Mouse (Mus musculus): ENCODE data around the gene Fer.

Fer gene

DNA sequence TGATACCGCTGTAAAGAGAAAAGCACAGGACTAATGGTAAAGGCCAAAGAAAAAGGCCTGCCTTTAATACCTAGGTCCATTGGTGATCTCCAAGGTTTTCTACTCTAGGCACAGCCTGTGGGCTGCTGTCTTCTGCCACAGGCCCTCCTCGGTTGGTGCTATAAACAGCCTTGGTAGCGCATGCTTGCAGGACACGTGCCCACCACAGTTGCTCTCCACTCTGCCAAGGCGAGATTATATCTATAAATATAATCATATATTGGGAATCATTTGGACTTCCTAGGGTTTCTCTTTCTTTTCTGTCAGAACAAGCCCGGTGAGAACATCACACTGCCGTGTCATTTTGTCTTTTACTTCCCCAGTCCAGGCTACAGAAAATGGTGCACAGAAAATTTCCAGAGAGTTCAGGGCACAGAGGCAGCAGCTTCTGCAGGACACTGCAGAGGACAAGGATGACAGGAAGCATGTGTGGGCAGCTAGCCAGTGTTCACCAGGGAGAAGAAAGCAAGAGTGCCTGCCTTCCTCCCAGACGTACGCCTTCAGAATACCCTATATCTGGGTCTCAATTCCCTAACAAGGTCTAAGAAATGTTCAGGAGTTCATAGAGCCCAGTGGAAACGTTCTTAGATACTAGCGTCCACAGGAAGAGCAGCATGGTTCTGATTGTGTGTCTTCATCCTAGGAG is 276.5 kb downstream of the Fer start:
- DNase-seq (ENCODE audit: extremely low spot score, low spot score) = no peak

DNA sequence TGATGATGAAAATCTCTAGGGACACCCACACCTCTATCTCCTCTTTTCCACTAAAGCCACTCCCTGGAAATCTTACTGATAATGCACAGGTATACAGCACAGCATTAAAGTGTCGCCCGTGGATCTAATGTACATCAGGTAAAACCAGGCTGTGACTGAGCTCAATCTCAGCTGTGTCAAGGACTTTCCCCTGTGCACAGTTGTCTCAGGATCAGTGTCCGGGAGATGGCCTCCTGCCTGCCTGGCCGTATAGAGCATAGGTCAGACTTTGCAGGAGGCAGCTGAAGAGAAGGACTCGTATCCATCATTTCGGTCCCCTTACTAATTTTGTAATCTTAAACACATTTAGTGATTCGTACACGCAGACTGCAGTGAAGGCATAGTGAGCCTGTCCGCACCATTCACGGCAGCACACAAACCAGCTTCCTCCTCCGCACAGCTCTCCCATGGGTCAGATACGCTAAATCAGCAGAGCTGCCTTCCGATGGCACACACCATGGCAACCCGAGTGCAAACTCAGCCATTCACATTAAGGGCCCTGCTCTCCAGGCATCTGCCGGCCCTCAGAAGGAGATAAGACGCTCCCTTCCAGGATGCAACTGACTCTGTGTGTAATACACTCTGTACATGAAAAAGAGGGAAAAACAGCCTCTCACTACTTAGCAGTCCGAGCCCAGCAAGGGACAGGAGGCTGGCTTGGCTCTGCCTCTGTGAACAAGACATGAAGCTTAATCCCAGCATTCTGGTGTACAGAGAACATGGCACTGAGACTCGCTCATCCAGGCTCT is 277.4 kb downstream of the Fer start:
- DNase-seq (ENCODE audit: extremely low spot score, low spot score) = no peak

DNA sequence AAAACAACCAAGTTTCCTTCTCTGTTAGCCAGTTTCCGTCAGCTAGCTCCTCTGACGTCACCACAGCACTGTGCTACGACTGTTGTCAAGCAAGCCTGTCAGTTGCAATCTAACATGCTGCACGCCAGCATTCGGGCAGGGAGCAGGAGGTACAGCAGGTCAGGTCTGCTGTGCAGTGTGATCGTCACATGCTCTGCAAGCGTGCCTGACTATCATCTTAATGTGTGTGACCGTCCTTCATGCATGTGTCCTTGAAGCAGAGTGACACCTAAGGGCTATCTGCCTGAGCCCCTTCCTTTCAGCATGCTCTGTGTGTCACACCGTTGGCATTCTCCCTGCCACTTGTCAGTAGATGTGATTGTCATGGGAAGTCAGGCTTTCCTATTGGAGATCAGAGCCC is 279.0 kb downstream of the Fer start:
- no peak for DNase-seq (ENCODE audit: extremely low spot score, low spot score)

DNA sequence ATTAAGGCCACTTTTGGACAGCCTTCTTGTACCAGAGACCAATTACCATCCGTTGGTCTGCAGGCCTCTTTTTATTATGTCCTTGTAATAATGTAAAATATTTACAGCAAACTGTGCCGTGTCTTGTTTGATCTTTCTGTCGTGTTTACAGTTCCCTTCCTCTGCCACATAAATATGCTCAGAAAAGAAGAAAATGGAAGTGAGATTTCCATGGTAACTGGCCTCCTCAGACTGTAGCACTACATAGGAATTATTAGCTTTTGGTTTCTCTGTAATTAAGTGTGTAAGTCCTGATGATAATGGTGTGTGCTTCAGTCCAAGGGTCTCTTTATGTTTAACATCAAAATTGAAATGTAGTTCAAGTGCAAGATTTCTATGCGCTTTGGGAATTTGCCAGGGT is 283.5 kb downstream of the Fer start:
- DNase-seq (ENCODE audit: extremely low spot score, low spot score) = no peak

DNA sequence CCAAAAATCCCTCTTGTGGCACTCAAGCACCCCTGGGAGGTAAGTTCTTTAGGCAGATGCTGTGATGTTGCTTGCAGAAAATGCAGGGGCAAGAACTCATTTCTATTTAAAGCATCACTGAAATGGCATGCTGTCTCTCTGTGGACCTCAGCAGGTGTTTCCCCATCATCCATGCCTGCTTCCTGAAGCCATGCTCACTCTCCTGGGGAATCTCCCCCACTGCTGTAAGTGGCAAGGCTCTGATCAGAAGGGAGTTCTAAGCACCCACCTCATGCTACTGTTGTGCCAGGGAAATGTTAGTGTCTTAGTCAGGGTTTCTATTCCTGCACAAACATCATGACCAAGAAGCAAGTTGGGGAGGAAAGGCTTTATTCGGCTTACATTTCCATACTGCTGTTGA is 287.9 kb downstream of the Fer start:
- no peak for DNase-seq (ENCODE audit: extremely low spot score, low spot score)

DNA sequence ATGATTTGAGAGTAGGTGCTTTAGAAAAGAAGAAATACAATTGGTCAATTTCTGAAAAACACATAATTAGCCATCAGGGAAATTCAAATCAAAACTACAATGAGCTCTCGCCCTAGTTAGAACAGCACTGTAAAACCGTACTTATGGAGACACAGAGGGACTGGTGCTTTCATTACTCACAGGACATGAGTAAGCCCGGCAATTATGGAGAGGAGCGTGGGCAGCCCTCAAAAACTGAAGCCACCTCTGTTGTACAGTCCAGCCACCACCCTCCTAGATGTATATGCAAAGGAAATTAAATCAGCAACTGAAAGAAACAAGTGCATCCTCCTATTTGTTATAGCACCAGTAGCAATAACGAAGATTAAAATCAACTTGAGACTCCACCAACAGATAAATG is 304.9 kb downstream of the Fer start:
- no peak for DNase-seq (ENCODE audit: extremely low spot score, low spot score)

DNA sequence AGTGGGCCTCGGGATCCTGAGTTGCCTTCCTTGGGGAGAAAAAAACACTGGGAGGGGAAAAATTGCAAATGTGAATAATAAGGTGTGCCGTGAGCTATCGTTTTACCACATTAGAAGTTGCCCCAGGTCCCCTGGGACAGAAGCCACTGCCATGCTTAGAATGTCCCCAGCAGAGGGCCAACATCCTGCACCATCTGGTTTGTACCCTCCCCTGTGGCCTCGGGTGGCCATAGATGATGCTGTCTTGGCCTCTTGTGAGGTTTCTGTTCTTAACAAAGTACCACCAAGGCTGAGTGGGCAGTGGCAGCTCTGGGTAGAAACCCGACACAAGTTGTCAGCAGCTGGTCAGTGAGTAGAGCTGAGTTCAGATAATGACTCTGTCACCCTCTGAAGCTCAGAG is 307.2 kb downstream of the Fer start:
- DNase-seq (ENCODE audit: extremely low spot score, low spot score) = no peak

DNA sequence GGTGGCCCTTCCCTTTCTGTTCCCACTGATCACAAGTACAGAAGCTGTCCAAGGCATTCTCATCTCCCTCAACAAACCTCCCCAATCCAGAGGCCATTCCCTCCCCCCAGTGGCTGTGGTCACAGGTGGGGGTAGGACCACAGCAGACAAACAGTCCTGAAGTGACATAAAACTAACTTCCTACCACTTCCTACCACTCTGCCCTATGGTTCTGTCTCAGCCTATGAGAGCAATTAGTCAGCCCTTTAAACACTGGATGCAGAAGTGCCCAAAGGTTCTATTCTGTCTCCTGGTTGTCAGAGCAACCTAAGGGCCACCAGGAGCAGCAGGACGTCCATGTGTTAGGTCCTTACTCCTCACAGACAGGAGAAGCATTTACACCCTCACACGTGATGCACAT is 309.6 kb downstream of the Fer start:
- no peak for DNase-seq (ENCODE audit: extremely low spot score, low spot score)

DNA sequence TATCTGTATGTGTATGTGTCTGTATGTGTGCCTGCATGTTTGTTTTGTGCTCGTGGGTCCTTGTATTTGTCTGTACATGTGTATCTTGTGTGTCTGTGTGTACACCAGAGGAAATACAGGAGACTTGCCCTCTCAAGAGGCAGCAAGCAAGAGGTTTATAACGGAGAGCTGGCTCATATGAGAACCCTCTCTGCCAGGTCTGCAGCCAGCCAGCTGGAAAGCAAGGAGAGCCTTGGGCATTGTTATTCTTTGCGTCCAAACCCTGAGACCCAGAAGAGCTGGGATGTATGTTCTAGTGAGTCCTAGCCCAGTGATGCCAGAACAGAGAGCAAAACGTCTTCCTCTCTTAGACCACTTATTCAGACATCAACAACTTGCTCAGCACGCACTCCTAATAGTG is 317.7 kb downstream of the Fer start:
- no peak for DNase-seq (ENCODE audit: extremely low spot score, low spot score)

DNA sequence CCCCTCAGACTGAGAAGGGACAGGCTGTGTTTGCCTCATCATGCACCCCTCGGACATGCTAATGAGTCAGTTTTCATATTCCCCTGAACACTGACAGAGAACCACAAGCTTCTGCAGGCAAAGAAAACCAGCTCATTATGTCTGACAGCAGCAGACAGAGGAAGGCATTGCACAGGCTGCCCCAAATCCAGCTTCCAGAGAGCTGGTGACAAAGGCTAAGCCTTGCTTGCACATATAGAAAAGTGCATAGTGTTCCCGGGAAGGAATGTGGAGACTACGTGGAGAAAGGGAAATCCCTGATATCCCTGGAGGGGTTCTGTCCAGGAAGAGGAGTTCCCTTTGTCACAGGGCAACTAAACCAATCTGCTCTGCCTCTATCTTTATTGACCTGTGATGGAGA is 318.4 kb downstream of the Fer start:
- no peak for DNase-seq (ENCODE audit: extremely low spot score, low spot score)

DNA sequence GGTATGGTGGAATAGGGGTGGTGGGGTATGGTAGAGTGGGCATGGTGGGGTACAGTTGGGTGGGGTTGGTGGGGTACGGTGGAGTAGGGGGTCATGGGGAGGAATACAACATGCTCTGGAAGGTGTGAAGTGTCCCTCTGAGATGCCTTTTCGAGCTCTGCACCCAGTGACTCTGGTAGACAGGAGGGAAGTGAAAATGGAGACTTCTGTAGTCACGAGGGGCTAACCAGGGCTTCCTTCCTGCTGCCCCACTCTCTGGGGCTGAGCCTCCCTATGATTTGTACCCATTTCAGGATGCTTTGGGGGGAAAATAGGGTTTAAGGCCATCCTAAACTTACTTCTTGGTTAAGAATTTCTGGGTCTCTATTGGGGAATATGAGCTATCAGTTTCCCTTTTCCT is 319.7 kb downstream of the Fer start:
- DNase-seq (ENCODE audit: extremely low spot score, low spot score) = no peak

DNA sequence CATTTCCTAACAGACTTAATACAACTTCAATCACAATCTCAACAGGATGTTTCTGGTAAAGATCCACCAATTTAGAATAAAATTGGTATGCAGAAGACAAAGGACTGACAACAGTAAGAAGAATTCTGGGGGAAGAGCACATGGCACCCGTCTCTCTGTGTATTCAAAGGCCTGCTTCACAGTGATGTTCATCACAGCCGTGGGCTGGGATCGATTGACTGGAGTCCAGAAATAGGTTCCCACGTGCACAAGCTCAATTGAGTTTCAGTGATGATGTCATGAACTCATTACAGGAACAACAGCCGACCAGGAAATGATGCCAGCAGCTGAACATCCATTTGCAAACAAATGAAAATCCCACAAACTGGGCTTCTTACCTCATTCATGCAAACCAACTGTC is 320.3 kb downstream of the Fer start:
- no peak for DNase-seq (ENCODE audit: extremely low spot score, low spot score)

Measured in neural tube, embryonic 10.5 days (tissue).